Mouse (Mus musculus): ENCODE measurements around the gene Gm4792. TPM values are rescaled to one million over a fixed set of nuclear protein-coding genes. Genes with fewer than 3 reads are reported as not detected.

The Gm4792 gene
- polyA plus RNA-seq, 1 experiment: not detected

DNA sequence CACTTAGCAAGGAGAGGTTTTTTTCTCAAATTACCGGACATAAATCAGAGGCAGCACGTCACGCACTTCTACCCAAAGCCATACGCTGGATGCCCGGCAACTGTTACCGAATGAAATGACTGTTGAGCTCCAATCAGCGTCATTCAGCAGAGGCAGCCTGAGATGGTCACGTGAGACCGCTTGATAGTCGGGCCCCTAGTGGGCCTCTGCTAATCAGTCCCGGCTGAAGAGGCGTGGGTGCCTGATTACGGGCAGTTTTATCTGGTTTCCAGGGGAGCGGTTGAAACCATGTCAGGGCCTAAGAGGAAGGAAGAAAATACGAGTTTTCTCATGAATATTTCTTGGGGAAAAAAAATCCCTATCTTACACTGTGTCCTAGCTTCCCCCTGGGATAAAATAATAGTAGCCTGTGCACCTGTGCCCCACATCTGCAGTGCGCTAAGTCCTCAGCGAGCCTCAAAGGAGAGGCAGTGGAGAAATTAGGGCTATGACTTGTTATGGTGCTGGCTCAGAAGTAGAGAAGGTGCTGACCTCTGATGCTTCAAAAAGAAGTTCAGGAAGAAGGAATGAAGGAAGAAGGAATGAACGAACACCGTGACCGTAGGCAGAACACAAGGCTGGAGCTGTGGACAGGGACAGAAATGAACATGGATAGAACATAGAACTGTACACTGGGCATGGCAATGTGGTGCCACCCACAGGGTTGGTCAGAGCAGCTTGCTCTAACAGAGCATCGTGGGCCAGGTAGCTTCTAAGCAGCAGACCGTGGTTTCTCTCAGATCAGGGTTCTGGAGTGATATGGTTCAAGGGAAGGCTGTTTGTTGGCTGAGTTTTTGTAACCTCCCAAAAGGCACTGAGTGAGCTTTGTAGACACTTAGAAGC is 48.7 kb downstream of the Gm4792 start:
- TF ChIP-seq POLR2A (IDR thresholded peaks at IDR 0.05; ENCODE audit: extremely low read depth, insufficient read depth, low read length) (no peak), CTCF (IDR thresholded peaks at IDR 0.05; ENCODE audit: extremely low read depth, insufficient read depth, low read length) (no peak)
- Histone ChIP-seq H3K27ac (ENCODE audit: insufficient read depth, low read length) (no peak overlapping the region), H3K4me1 (ENCODE audit: control insufficient read depth, insufficient read depth, low read length) (peaks cover 4% of the 10 kb centered on the region; the same call in 1 of the 2 replicates), H3K4me3 (ENCODE audit: insufficient read depth, low read length) (no peak overlapping the region)

- peaks cover 4% of the 10 kb centered on the region; the same call in 1 of the 2 replicates for H3K4me1 ChIP-seq (ENCODE audit: control insufficient read depth, insufficient read depth, low read length)
- TF ChIP-seq CTCF (IDR thresholded peaks at IDR 0.05; ENCODE audit: extremely low read depth, insufficient read depth, low read length) (no peak), POLR2A (IDR thresholded peaks at IDR 0.05; ENCODE audit: extremely low read depth, insufficient read depth, low read length) (no peak)
- H3K4me3 ChIP-seq (ENCODE audit: insufficient read depth, low read length): no peak overlapping the region
- no peak overlapping the region for H3K27ac ChIP-seq (ENCODE audit: insufficient read depth, low read length)
Observed at GRCm38 (mm10) chr10:94247748-94248349, 50.7 kb downstream of the Gm4792 start.

Other genes with a start within 250 kb of the Gm4792 start
- 7.1 and 7.5 TPM in 2 replicates for gene Nr2c1, start 150.7 kb downstream of the Gm4792 start, polyA plus RNA-seq (2012; rRNA removed)
- 225 and 233 TPM in 2 replicates for gene Ndufa12, start 100.0 kb downstream of the Gm4792 start, polyA plus RNA-seq (2012; rRNA removed)
- gene Tmcc3, start 13.2 kb upstream of the Gm4792 start, polyA plus RNA-seq (2012; rRNA removed): 22.7 and 28.5 TPM in 2 replicates

Data from cortical plate, adult 2 months (tissue).